Mouse (Mus musculus) layer of hippocampus, adult 2 months (tissue): ENCODE measurements around the gene Sugct. TPM values are rescaled to one million over a fixed set of nuclear protein-coding genes. Genes with fewer than 3 reads are reported as not detected.
"Not testable (repeated sequence)": the region's sequence is repeated elsewhere in the genome, so short reads cannot be mapped to it uniquely, and the experiment has no call there.

Experiments
- DNase-seq, 2 experiments: peaks; one replicate each; pipeline ENCODE4 v3.0.0; 2022; ENCODE audit warnings: low spot score in 2 of 2
- H3K27ac ChIP-seq: fragments of 200-600 bp; 2 replicates; pipeline ENCODE4 v1.8.1; 2022
- H3K4me3 ChIP-seq: fragments of 200-600 bp; 2 replicates; pipeline ENCODE4 v1.8.1; 2022; ENCODE audit warnings: mild to moderate bottlenecking
- CTCF ChIP-seq: fragments of 200-600 bp; conservative IDR thresholded peaks from 2 replicates; pipeline ENCODE4 v1.8.1; 2022; ENCODE audit warnings: antibody characterized with exemption, mild to moderate bottlenecking, moderate library complexity
- total RNA-seq, 2 experiments: library from RNA; stranded (reverse); gene quantifications; 2 replicates each; pipeline ENCODE4 v1.2.3; 2021

Gene Sugct
- total RNA-seq, 2 experiments from 2014 or later = 2.1 to 3.3 TPM

- no peak for TF ChIP-seq CTCF
- Histone ChIP-seq H3K4me3 (no peak overlapping the region), H3K27ac (no peak overlapping the region)
- no peak for DNase-seq
Measured at GRCm38 (mm10) chr13:16840994-16841393, 854.4 kb downstream of the Sugct start.

- no peak overlapping the region for H3K4me3 ChIP-seq
- no peak for DNase-seq
Measured at GRCm38 (mm10) chr13:16838409-16838808, 856.9 kb downstream of the Sugct start.

GRCm38 (mm10) chr13:16835111-16835510 lies 860.2 kb downstream of the Sugct start:
- no peak for DNase-seq
- no peak for TF ChIP-seq CTCF
- no peak overlapping the region for H3K4me3 ChIP-seq
- no peak overlapping the region for H3K27ac ChIP-seq

More at GRCm38 (mm10) chr13:16838409-16838808, 856.9 kb downstream of the Sugct start:
- no peak overlapping the region for H3K27ac ChIP-seq
- no peak for TF ChIP-seq CTCF

DNA sequence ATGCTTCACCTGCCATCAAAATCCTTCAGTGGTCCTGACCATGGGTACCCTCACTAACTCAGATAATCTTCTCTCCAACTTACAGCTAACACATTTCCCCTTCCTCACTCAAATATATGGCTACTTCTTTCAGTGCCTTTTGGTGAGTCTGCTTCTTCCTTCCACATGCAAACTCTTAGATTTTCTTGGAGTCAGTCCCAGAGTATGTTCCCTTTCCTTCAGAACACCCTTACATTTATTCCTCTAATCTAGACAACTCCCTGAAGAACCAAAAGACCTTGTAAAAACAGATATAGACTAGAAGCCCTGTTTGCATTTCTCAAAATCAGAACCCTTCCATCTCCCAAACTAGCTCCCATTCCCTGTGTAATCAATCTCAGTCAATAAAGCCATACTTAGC lies 862.3 kb downstream of the Sugct start:
- Histone ChIP-seq H3K4me3 (no peak overlapping the region), H3K27ac (no peak overlapping the region)
- DNase-seq = no peak
- TF ChIP-seq CTCF = no peak

- Histone ChIP-seq H3K27ac (no peak overlapping the region), H3K4me3 (no peak overlapping the region)
- no peak for TF ChIP-seq CTCF
- no peak for DNase-seq
Measured at GRCm38 (mm10) chr13:16831840-16832239, 863.5 kb downstream of the Sugct start.

DNA sequence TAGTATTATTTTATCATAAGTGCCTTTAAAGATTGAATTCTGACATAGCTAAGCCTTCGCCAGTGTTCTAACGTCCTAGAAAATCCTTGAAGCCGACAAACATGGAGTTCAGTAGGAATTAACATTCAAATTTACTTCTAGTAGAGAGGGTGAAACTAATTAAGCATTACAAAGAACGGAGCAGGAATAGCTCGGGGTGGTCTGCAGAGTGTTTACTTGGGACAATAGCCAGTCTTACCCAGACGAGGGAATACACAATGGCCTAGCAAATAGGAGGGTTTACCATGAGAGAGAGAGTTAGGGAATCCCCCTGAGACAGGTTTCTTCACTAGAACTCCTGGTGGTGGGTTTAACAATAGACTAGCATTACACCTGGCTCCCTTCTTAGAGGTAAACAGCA lies 865.1 kb downstream of the Sugct start:
- H3K4me3 ChIP-seq, DNase-seq, H3K27ac ChIP-seq: not testable (repeated sequence)

- H3K27ac ChIP-seq = no peak overlapping the region
- DNase-seq = no peak
- TF ChIP-seq CTCF = no peak
Measured at GRCm38 (mm10) chr13:16829589-16829988, 865.8 kb downstream of the Sugct start.

DNA sequence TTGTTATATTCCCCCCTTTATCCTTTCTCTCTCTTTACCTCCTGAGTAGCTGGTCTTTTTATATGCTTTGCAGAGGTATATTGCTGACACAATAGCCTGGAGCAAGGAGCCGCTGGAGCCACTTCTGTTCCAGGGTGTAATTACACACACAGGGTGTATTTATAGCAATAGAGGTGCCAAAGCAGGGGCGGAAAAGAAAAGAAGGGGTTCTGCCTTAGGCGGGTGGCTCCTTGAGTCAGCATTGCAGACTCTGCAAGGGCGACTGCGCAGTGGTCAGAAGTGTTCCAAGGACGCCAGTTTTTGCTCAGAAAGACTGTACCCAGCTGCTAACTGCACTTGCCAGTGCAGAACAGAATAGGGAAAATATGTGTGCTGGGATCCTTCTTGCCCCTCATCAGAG lies 869.7 kb downstream of the Sugct start:
- no peak overlapping the region for H3K27ac ChIP-seq
- no peak for DNase-seq
- TF ChIP-seq CTCF = no peak
- no peak overlapping the region for H3K4me3 ChIP-seq

More at GRCm38 (mm10) chr13:16829589-16829988, 865.8 kb downstream of the Sugct start:
- no peak overlapping the region for H3K4me3 ChIP-seq

DNA sequence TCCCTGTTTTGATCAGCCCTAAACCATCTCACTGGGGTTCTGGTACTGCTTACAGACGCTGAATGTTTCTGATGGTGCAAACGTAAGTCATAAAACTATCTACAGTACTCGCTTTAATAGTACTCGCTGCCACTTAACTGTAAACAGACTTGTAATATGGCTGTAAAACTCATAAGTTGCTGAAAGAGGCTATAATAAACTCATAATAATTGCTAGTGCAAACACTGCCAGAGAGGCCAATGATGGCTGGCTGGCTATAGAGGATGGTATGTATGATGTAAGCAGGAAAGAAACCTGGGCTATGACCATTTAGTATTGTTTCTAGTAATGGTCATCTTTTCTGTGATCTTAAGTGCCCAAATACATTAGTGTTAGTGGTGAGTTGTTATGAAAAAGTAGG lies 873.6 kb downstream of the Sugct start:
- DNase-seq = no peak
- Histone ChIP-seq H3K27ac (no peak overlapping the region), H3K4me3 (no peak overlapping the region)
- no peak for TF ChIP-seq CTCF

- H3K4me3 ChIP-seq = no peak overlapping the region
- DNase-seq = no peak
- no peak overlapping the region for H3K27ac ChIP-seq
- no peak for TF ChIP-seq CTCF
Measured at GRCm38 (mm10) chr13:16817471-16817870, 877.9 kb downstream of the Sugct start.

- no peak for TF ChIP-seq CTCF
- no peak overlapping the region for H3K27ac ChIP-seq
- DNase-seq = no peak
- no peak overlapping the region for H3K4me3 ChIP-seq
Measured at GRCm38 (mm10) chr13:16816747-16817146, 878.6 kb downstream of the Sugct start.

DNA sequence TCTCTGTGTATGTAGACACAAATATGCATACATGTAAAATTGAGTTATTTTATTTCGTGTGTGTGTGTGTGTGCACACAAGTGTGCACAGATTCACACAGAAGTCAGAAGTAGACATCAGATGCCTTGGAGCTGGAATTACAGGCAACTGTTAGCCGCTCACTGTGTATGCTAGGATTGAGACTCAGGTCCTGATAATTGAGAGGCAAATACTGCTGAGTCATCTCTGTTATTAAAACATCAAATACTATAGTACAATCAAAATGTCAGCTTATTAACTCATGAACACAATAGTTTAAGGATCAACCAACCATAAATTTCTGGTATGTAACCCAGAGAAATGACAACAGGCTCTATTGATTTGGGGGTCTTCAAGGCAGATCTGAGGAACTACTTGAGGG lies 883.1 kb downstream of the Sugct start:
- Histone ChIP-seq H3K4me3 (no peak overlapping the region), H3K27ac (no peak overlapping the region)
- TF ChIP-seq CTCF = no peak
- no peak for DNase-seq

Other genes with a start within 250 kb of the Sugct start
- 10 to 100 TPM; 17.1 to 18.5 TPM for gene Mplkip, start 361 bp downstream of the Sugct start, total RNA-seq
- gene Cdk13, start 109.5 kb upstream of the Sugct start, total RNA-seq = 10 to 100 TPM; 58.7 to 60.0 TPM
- gene Rala, start 248.7 kb upstream of the Sugct start, total RNA-seq = 10 to 100 TPM; 58.7 to 59.4 TPM